Mouse (Mus musculus) bone marrow, adult 2 months (tissue): Measurements from ENCODE around the gene Steap1. TPM values are rescaled to one million over a fixed set of nuclear protein-coding genes. Genes with fewer than 3 reads are reported as not detected.

ENCODE experiments used
- H3K27ac ChIP-seq: fragments of 200-500 bp; 2 replicates; pipeline ENCODE4 v1.5.1; 2012; ENCODE audit warnings: low read depth, mild to moderate bottlenecking, control low read depth, inconsistent platforms, low read length; ENCODE audit not compliant: control insufficient read depth, poor library complexity, insufficient read depth
- H3K4me1 ChIP-seq: fragments of 200-500 bp; 2 replicates; pipeline ENCODE4 v1.6.1; 2011; ENCODE audit warnings: low read length; ENCODE audit not compliant: control insufficient read depth, insufficient read depth
- H3K4me3 ChIP-seq: fragments of 200-500 bp; replicated peaks from 2 replicates; pipeline ENCODE3; 2011; ENCODE audit warnings: mild to moderate bottlenecking, low read depth, low read length, control low read depth; ENCODE audit not compliant: control insufficient read depth
- CTCF ChIP-seq: fragments of 200-500 bp; IDR thresholded peaks from 2 replicates; pipeline ENCODE4 v1.5.1; 2011; ENCODE audit warnings: low read length, control low read depth; ENCODE audit not compliant: control insufficient read depth, insufficient read depth
- POLR2A ChIP-seq: fragments of 200-500 bp; IDR thresholded peaks from 2 replicates; pipeline ENCODE4 v1.6.1; 2011; ENCODE audit warnings: low read depth, mild to moderate bottlenecking, control low read depth, low read length, borderline replicate concordance; ENCODE audit not compliant: control insufficient read depth
- WGBS: fragments of 180-500 bp; shearing (Covaris S2); methylation state at CpG from one replicate; pipeline ENCODE4 v1.1.7; 2018; 5-methylcytosine and 5-hydroxymethylcytosine counted together
- polyA plus RNA-seq: library from polyadenylated mRNA; stranded (reverse); fragments of >200 nt; gene quantifications from 2 replicates; pipeline ENCODE4 v1.2.4, GENCODE M21; 2011; ENCODE audit warnings: low replicate concordance; ENCODE audit not compliant: missing spikeins, insufficient read depth, insufficient read length

The Steap1 gene
- polyA plus RNA-seq, 1 experiment = not detected

DNA sequence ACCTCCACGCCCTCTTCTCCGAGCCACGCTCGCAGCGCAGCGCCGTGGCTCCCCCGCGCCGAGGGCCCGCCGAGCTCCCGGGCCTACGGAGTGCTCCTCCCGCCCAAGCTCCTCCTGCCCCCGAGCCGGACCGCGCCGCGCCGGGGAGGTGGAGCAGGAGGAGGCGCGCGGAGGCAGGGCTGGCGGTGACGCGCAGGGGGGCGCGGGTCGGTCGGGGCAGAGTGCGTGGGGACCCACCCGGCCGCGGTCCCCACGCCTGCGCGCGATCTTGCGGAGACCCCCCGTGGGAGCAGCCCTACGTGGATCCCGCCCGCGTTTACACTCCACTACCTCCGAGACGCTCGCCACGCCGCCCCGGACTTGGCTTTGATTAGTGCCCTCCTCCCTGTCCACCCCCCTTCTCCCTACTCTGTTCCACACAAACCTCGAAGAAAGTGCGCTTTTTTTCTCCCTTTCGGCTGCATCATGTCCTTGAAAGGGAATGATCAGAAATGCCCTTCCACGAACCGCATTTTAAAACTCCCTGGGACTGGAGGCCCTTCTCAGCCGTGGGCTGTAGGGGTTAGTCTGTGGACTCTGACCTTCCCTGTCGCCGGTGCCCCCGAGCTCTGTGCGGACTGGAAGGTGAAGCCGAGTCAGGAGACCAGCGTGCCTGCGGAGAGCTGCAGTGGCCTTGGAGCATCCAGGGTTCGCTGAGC is 55.0 kb downstream of the Steap1 start, which contains the start of gene Steap2:
Steap2 (minus strand) TSS at position 623 of the 698 bp plus-strand sequence.
- Histone ChIP-seq H3K4me3 (no peak within 1 kb of the TSS), H3K4me1 (no peaks in the 10 kb centered on the region), H3K27ac (no peak within 1 kb of the TSS)
- no peak for TF ChIP-seq POLR2A
- no peak for TF ChIP-seq CTCF
- 3% methylated on average over 54 of the region's 66 CpGs for WGBS

DNA sequence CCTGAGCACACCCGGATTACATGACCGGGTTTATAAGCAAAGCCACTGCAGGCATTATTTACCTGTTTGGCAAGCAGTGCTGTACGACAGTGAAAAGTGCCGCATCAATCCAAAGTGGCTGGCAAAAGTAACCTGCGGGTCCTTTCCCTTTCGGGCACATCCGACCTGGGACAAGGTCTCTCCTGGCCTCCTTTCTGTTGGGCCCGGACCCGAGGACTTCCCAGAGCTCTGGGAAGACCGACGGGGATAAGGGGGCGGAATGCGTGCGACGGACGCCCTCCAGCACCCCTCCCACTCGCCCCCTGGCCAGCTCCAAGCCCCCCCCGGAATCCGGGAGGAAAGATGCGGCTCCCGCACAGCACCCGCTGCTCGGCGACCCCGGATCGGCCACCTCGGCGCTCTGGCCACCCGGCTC is 55.6 kb downstream of the Steap1 start:
- no peak overlapping the region for H3K27ac ChIP-seq
- TF ChIP-seq POLR2A (no peak), CTCF (no peak)
- 2% methylated on average over 28 of the region's 29 CpGs for WGBS
- no peaks in the 10 kb centered on the region for H3K4me1 ChIP-seq
- H3K4me3 ChIP-seq = no peak overlapping the region

DNA sequence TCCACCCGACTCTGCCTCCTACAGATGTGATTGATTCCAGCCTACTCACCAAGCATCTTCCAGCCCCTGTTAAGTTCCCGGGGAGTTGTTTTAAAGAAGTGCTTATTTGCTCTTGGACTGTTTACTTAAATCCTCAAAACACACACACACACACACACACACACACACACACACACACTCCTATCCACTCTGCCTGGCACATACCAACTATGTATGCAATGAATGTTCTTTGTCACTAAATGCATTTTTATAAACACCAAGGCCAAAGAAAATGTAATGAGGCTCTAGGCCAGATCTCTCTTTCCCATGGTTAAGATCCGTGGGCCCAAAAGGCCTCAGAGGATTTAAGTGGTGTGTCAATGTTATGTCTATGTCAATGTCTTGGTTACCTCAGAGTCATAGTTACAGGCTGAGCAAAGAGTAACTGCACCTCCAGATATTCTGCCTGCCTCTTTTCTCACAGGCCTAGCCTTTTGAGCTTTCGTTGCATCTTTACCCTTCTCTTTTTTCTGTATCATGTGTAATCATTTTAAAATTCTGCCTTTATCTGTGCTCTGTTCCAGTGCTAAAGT is 56.9 kb downstream of the Steap1 start:
- 66% methylated on average over 4 of the region's 4 CpGs for WGBS
- Histone ChIP-seq H3K4me1 (no peaks in the 10 kb centered on the region), H3K4me3 (no peak overlapping the region), H3K27ac (no peak overlapping the region)
- TF ChIP-seq CTCF (no peak), POLR2A (no peak)

DNA sequence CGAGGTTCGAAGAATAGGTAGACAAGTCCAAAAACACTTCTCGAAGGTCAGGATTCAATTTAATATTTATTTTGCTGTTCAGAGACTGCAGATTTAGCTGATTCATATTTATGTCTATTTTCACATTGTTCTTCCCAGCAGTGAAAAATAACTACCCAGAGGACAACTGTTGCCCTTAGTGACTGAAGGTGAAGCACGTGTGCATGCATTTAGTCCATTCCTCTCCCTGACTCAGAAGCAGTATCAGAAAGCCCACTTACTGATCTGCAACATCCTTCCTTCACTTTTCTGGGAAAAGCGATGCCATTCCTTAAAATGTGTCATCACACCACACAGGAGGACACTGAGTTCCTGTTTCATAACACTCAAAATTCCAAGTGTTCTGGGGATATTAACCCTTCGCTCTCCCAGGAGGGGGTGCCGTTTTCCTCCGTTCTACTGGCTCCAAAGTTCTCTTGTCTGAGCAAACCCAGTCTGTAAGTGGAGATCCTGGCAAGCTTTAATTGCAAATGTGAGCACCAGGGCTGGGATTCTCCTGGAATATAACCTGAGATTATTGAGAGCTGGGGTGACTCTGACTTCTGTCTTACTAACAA is 60.1 kb downstream of the Steap1 start:
- WGBS = 73% methylated on average over 8 of the region's 8 CpGs
- TF ChIP-seq CTCF (no peak), POLR2A (no peak)
- Histone ChIP-seq H3K4me3 (no peak overlapping the region), H3K4me1 (no peaks in the 10 kb centered on the region), H3K27ac (no peak overlapping the region)

DNA sequence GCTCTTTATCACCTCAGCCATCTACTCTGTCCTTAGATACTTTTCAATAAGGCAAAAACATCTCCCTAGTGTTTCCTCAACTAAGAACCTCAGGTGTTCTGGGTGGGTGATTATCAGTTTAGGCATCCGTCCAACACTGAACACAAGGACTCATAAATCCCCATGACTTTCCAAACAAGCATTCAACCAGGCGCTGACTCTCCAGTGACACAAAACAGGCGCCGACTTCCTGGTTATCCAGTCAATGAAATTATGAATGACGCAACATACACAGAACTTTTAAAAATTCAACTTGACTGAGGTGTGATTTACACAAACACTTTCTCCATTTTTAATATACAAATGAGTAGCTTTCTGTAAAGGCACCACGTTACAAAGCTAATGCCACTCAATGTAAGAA is 60.9 kb downstream of the Steap1 start:
- H3K27ac ChIP-seq = no peak overlapping the region
- no peak for TF ChIP-seq POLR2A
- no peak for TF ChIP-seq CTCF
- H3K4me1 ChIP-seq = no peaks in the 10 kb centered on the region
- no peak overlapping the region for H3K4me3 ChIP-seq
- WGBS = 81% methylated on average over 6 of the region's 6 CpGs

DNA sequence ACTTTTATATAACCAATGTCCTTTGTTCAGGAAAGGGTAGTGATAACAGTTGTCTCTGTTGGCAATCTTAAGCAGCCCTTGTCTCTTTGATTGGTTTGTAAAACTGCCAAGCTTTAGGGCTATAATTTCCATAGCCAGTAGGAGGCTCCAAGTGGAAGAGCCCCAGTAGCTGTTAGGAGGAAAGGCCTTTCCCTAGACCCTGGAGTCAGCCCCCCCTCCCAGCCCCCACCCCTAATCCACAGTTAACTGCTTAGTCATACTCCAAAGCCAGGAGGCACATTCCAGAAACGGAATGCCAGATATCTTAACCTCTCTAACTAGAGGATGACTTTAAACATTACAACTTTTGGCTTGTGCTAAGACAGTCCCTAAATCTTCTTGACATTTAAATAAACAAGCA is 62.2 kb downstream of the Steap1 start:
- no peak overlapping the region for H3K4me3 ChIP-seq
- no peaks in the 10 kb centered on the region for H3K4me1 ChIP-seq
- H3K27ac ChIP-seq = no peak overlapping the region
- WGBS = 36% methylated on average over 1 of the region's 1 CpGs
- TF ChIP-seq POLR2A (no peak), CTCF (no peak)

Other genes with a start within 250 kb of the Steap1 start
- gene Cldn12, start 234.4 kb downstream of the Steap1 start, polyA plus RNA-seq = 1.1 and 1.9 TPM in 2 replicates
- 6.0 and 14.4 TPM in 2 replicates for gene Gtpbp10, start 189.8 kb downstream of the Steap1 start, polyA plus RNA-seq
- gene Gm8773, start 175.5 kb downstream of the Steap1 start, polyA plus RNA-seq = not detected in 2 replicates
- gene Cfap69, start 85.1 kb downstream of the Steap1 start, polyA plus RNA-seq = not detected in 2 replicates
- 0.75 TPM in 1 of 2 replicates, not detected in the other for gene Steap2, start 54.7 kb downstream of the Steap1 start, polyA plus RNA-seq